In genomic region chr11:88266311-88266710, GRCm38 (mm10) we compare ENCODE assay signal across 27 mouse cellular contexts. TPM values are rescaled to one million over a fixed set of nuclear protein-coding genes. Genes with fewer than 3 reads are reported as not detected.
DNase-seq lines count a peak whose midpoint lies in the region; ATAC-seq and TF ChIP-seq lines count a peak whose summit lies in the region.
"Had no signal": no experiment of that assay in that cellular context is flagged by ENCODE, and none has a peak within 500 bp of the region (broad histone marks: within the 10 kb centered on the region; RNA-seq: fewer than 3 reads in every experiment).

No protein-coding gene starts in this region.

- no peak overlapping the region for H3K4me3 ChIP-seq in gastrocnemius, adult 2 months
- no peak overlapping the region for H3K4me3 ChIP-seq in neural tube, embryonic 14.5 days (ENCODE audit: low read depth, low read length)
- no peak overlapping the region for H3K4me3 ChIP-seq in hindbrain, embryonic 14.5 days (replicated peaks; ENCODE audit: low read length)
- H3K4me3 ChIP-seq in neural tube, embryonic 15.5 days (replicated peaks), result no peak overlapping the region
- H3K4me3 ChIP-seq: forebrain, embryonic 15.5 days; layer of hippocampus, adult 2 months; left cerebral cortex, adult 2 months; limb, embryonic 12.5 days; stomach, embryonic 15.5 days had no signal

- DNase-seq in gastrocnemius, postnatal 14 days, result peak; percentile 23
- DNase-seq in gastrocnemius, adult 2 months, result no peak
- DNase-seq in neural tube, embryonic 10.5 days (ENCODE audit: extremely low spot score, low spot score), result no peak
- DNase-seq in hindbrain, embryonic 14.5 days (ENCODE audit: low spot score), result no peak
- no peak for DNase-seq in kidney, adult 11 months
- no peak for DNase-seq in urinary bladder, postnatal 25 days (ENCODE audit: low spot score)
- DNase-seq: adrenal gland, postnatal 36 days; B cell, adult 2 months; cerebellum, postnatal 36 days; heart, adult 11 months; heart, postnatal 4 days; retina, postnatal 1 day; thymus, adult 2 months had no signal

- no peak for ATAC-seq in neural tube, embryonic 14.5 days (ENCODE audit: low read depth)
- no peak for ATAC-seq in hindbrain, embryonic 14.5 days (ENCODE audit: low FRiP score)
- ATAC-seq in neural tube, embryonic 15.5 days (ENCODE audit: low FRiP score), result no peak; the same call in 1 of the 2 replicates
- ATAC-seq: activated CD4-positive, CD25-positive, alpha-beta regulatory T cell, adult 4 months; forebrain, embryonic 15.5 days; intestine, postnatal 0 days; Patski had no signal

- no peak overlapping the region for H3K9ac ChIP-seq in neural tube, embryonic 14.5 days (replicated peaks; ENCODE audit: low read depth, low read length)
- H3K9ac ChIP-seq in hindbrain, embryonic 14.5 days, result no peak overlapping the region
- H3K9ac ChIP-seq in neural tube, embryonic 15.5 days (replicated peaks), result no peak overlapping the region
- H3K9ac ChIP-seq: forebrain, embryonic 15.5 days; limb, embryonic 12.5 days; liver, embryonic 14.5 days; stomach, embryonic 15.5 days had no signal

- intact Hi-C loops in gastrocnemius, postnatal 14 days (cut with DNase I; ENCODE audit: low total_unique reads), result no loop called here
- intact Hi-C loops in gastrocnemius, adult 2 months (cut with DNase I), result no loop called here

- H3K9me3 ChIP-seq in neural tube, embryonic 14.5 days (ENCODE audit: control insufficient read depth, low read length), result no peaks in the 10 kb centered on the region
- no peaks in the 10 kb centered on the region for H3K9me3 ChIP-seq in hindbrain, embryonic 14.5 days (ENCODE audit: control insufficient read depth, low read length)
- no peaks in the 10 kb centered on the region for H3K9me3 ChIP-seq in neural tube, embryonic 15.5 days (replicated peaks)
- H3K9me3 ChIP-seq: forebrain, embryonic 15.5 days; limb, embryonic 12.5 days; stomach, embryonic 15.5 days had no signal

- no peak for TF ChIP-seq CTCF in gastrocnemius, adult 2 months (IDR thresholded peaks at IDR 0.05)

- 0 out of 2 replicates have a peak, but pooled peaks cover 3% of the 10 kb centered on the region for H3K4me1 ChIP-seq in neural tube, embryonic 14.5 days (ENCODE audit: control insufficient read depth, insufficient read depth, low read length)
- peaks cover 9% of the 10 kb centered on the region; the same call in 1 of the 2 replicates for H3K4me1 ChIP-seq in hindbrain, embryonic 14.5 days (replicated peaks; ENCODE audit: control insufficient read depth, insufficient read depth, low read length)
- peaks cover 23% of the 10 kb centered on the region for H3K4me1 ChIP-seq in neural tube, embryonic 15.5 days
- H3K4me1 ChIP-seq: limb, embryonic 12.5 days; stomach, embryonic 15.5 days had no signal

- H3K27me3 ChIP-seq in neural tube, embryonic 14.5 days (ENCODE audit: control insufficient read depth, insufficient read depth, low read length), result no peaks in the 10 kb centered on the region
- no peaks in the 10 kb centered on the region for H3K27me3 ChIP-seq in hindbrain, embryonic 14.5 days (ENCODE audit: control insufficient read depth, insufficient read depth, low read length)
- no peaks in the 10 kb centered on the region for H3K27me3 ChIP-seq in neural tube, embryonic 15.5 days (replicated peaks)
- H3K27me3 ChIP-seq: forebrain, embryonic 15.5 days; limb, embryonic 12.5 days; Patski; stomach, embryonic 15.5 days had no signal

- WGBS in neural tube, embryonic 14.5 days, result 61% methylated on average over 6 of the region's 6 CpGs
- WGBS in hindbrain, embryonic 14.5 days, result 64% methylated on average over 6 of the region's 6 CpGs
- WGBS in neural tube, embryonic 15.5 days, result 53% methylated on average over 6 of the region's 6 CpGs

- no peak overlapping the region for H3K4me2 ChIP-seq in neural tube, embryonic 14.5 days (ENCODE audit: low read depth, low read length)
- no peak overlapping the region for H3K4me2 ChIP-seq in hindbrain, embryonic 14.5 days (replicated peaks)
- no peak overlapping the region for H3K4me2 ChIP-seq in neural tube, embryonic 15.5 days
- H3K4me2 ChIP-seq: forebrain, embryonic 15.5 days; limb, embryonic 12.5 days; stomach, embryonic 15.5 days had no signal

- H3K27ac ChIP-seq in gastrocnemius, adult 2 months, result no peak overlapping the region
- H3K27ac ChIP-seq in neural tube, embryonic 14.5 days (ENCODE audit: low read depth, low read length), result peak overlapping the region; percentile 52; the same call in 1 of the 2 replicates
- H3K27ac ChIP-seq in hindbrain, embryonic 14.5 days, result peak overlapping the region; percentile 40
- 0 out of 2 replicates have a peak overlapping the region, but pooled peaks have one; percentile 9 for H3K27ac ChIP-seq in neural tube, embryonic 15.5 days (replicated peaks)
- H3K27ac ChIP-seq: forebrain, embryonic 15.5 days; kidney, postnatal 0 days; layer of hippocampus, adult 2 months; left cerebral cortex, adult 2 months; limb, embryonic 12.5 days; liver, embryonic 14.5 days; stomach, embryonic 15.5 days had no signal

- H3K36me3 ChIP-seq in neural tube, embryonic 14.5 days (ENCODE audit: control insufficient read depth, insufficient read depth, low read length), result no peaks in the 10 kb centered on the region
- no peaks in the 10 kb centered on the region for H3K36me3 ChIP-seq in hindbrain, embryonic 14.5 days (replicated peaks; ENCODE audit: control insufficient read depth, insufficient read depth)
- no peaks in the 10 kb centered on the region for H3K36me3 ChIP-seq in neural tube, embryonic 15.5 days
- H3K36me3 ChIP-seq: forebrain, embryonic 15.5 days; limb, embryonic 12.5 days; stomach, embryonic 15.5 days had no signal

RNA-seq across cellular contexts. Expression of gene Ccdc182, which starts 27.5 kb away (rescaled TPM):
- total RNA-seq in gastrocnemius, postnatal 14 days (2021), result not detected
- total RNA-seq in gastrocnemius, adult 2 months (2021), result not detected
- 0.23 and 0.52 TPM in 2 replicates for polyA plus RNA-seq in neural tube, embryonic 14.5 days (2014; fragmentation: Nextera tagmentation; extraction: Ambion mirVana)
- 0.37 TPM in 1 of 2 replicates, not detected in the other for polyA plus RNA-seq in hindbrain, embryonic 14.5 days (2014; fragmentation: Nextera tagmentation; extraction: Ambion mirVana)
- 0.13 and 0.15 TPM in 2 replicates for polyA plus RNA-seq in neural tube, embryonic 15.5 days (2015; fragmentation: Nextera tagmentation; extraction: Ambion mirVana)
- total RNA-seq: adrenal gland, postnatal 36 days; heart, postnatal 4 days; layer of hippocampus, adult 2 months; left cerebral cortex, adult 2 months had no signal
- polyA plus RNA-seq: activated CD4-positive, CD25-positive, alpha-beta regulatory T cell, adult 4 months; heart, embryonic 14.5 days; intestine, postnatal 0 days; liver, embryonic 14.5 days; Patski; small intestine, adult 2 months; stomach, embryonic 15.5 days; thymus, adult 2 months had no signal
